Mouse (Mus musculus): Measurements from ENCODE around the gene Zfp641. TPM values are rescaled to one million over a fixed set of nuclear protein-coding genes. Genes with fewer than 3 reads are reported as not detected.

Zfp641 gene
- 2.9 and 4.3 TPM in 2 replicates for polyA plus RNA-seq (2012; rRNA removed; ENCODE audit: low replicate concordance)

GRCm38 (mm10) chr15:98295628-98296551 lies at the start of gene Zfp641:
Gene Zfp641, minus strand, starts transcription at chr15:98296161.

GRCm38 (mm10) chr15:98340887-98341286 lies 44.9 kb upstream of the Zfp641 start, which contains the start of gene Olfr284:
Gene Olfr284, minus strand, starts transcription at chr15:98340987.

DNA sequence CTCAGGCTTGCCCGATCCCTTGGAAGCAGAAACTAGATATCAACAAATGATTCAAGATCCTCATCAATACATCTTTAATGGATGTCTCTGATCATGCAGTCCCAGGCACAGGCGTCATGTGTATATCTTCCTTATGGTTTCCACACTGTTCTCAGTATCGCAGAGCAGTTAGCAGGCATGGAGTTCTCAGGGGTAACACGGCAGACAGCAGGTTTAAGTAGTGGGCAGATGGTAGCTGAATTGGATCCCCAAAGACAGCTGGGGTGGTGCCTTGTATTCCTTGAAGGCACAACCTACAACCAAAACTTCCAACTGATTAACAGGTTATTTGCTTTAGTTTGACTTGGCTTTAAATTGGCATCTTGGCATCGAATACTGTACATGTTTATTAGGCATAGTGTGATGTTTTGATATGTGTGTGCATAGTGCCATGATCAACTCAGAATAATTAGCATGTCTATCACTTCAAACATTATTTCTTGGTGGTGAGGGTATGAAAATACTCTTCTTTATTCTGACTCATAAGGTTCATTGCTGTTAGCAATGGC lies 21.3 kb upstream of the Zfp641 start, which contains the start of gene Olfr285:
TSS of gene Olfr285 (minus strand) at position 177 of the 548 bp plus-strand sequence.

GRCm38 (mm10) chr15:98257193-98257592 lies 38.8 kb downstream of the Zfp641 start, which contains the start of gene H1fnt:
Gene H1fnt, minus strand, starts transcription at chr15:98257293.

Other genes starting within 250 kb of the Zfp641 start
- 27.5 and 39.9 TPM in 2 replicates for gene Pfkm, start 203.6 kb downstream of the Zfp641 start, polyA plus RNA-seq (2012; rRNA removed; ENCODE audit: low replicate concordance)
- 8.0 and 18.2 TPM in 2 replicates for gene Senp1, start 202.4 kb downstream of the Zfp641 start, polyA plus RNA-seq (2012; rRNA removed; ENCODE audit: low replicate concordance)
- gene Asb8, start 130.5 kb downstream of the Zfp641 start, polyA plus RNA-seq (2012; rRNA removed; ENCODE audit: low replicate concordance): 46.3 and 54.3 TPM in 2 replicates
- 0.14 and 6.3 TPM in 2 replicates for gene Ccdc184, start 129.0 kb downstream of the Zfp641 start, polyA plus RNA-seq (2012; rRNA removed; ENCODE audit: low replicate concordance)
- gene Olfr288, start 100.6 kb downstream of the Zfp641 start, polyA plus RNA-seq (2012; rRNA removed; ENCODE audit: low replicate concordance): not detected in 2 replicates
- gene Gm44579, start 75.2 kb downstream of the Zfp641 start, polyA plus RNA-seq (2012; rRNA removed; ENCODE audit: low replicate concordance): not detected in 2 replicates
- not detected in 2 replicates for gene Olfr287, start 75.1 kb downstream of the Zfp641 start, polyA plus RNA-seq (2012; rRNA removed; ENCODE audit: low replicate concordance)
- not detected in 2 replicates for gene Olfr286, start 61.7 kb downstream of the Zfp641 start, polyA plus RNA-seq (2012; rRNA removed; ENCODE audit: low replicate concordance)
- gene H1fnt, start 38.9 kb downstream of the Zfp641 start, polyA plus RNA-seq (2012; rRNA removed; ENCODE audit: low replicate concordance): not detected in 2 replicates
- not detected in 2 replicates for gene Olfr285, start 21.2 kb upstream of the Zfp641 start, polyA plus RNA-seq (2012; rRNA removed; ENCODE audit: low replicate concordance)
- gene Olfr284, start 44.8 kb upstream of the Zfp641 start, polyA plus RNA-seq (2012; rRNA removed; ENCODE audit: low replicate concordance): not detected in 2 replicates
- gene Olfr283, start 84.8 kb upstream of the Zfp641 start, polyA plus RNA-seq (2012; rRNA removed; ENCODE audit: low replicate concordance): not detected in 2 replicates
- gene Olfr282, start 135.1 kb upstream of the Zfp641 start, polyA plus RNA-seq (2012; rRNA removed; ENCODE audit: low replicate concordance): not detected in 2 replicates
- gene Olfr281, start 156.4 kb upstream of the Zfp641 start, polyA plus RNA-seq (2012; rRNA removed; ENCODE audit: low replicate concordance): not detected in 2 replicates
- gene OR5BS1P, start 173.7 kb upstream of the Zfp641 start, polyA plus RNA-seq (2012; rRNA removed; ENCODE audit: low replicate concordance): not detected in 2 replicates
- gene Lalba, start 186.6 kb upstream of the Zfp641 start, polyA plus RNA-seq (2012; rRNA removed; ENCODE audit: low replicate concordance): 0.93 TPM in 1 of 2 replicates, not detected in the other
- gene Olfr279, start 196.2 kb upstream of the Zfp641 start, polyA plus RNA-seq (2012; rRNA removed; ENCODE audit: low replicate concordance): not detected in 2 replicates
- gene Kansl2, start 238.1 kb upstream of the Zfp641 start, polyA plus RNA-seq (2012; rRNA removed; ENCODE audit: low replicate concordance): 34.5 and 55.4 TPM in 2 replicates

All from subcutaneous adipose tissue, adult 2 months (tissue).